Comparison of ENCODE assay signal across 27 mouse cellular contexts in genomic region chr3:149517537-149517936, GRCm38 (mm10).
DNase-seq lines count a peak whose midpoint lies in the region; ATAC-seq and TF ChIP-seq lines count a peak whose summit lies in the region.
"Had no signal": no experiment of that assay in that cellular context is flagged by ENCODE, and none has a peak within 500 bp of the region (broad histone marks: within the 10 kb centered on the region; RNA-seq: fewer than 3 reads in every experiment).

No protein-coding gene starts in this region.

- no peak for TF ChIP-seq CTCF in hindbrain, postnatal 0 days (IDR thresholded peaks at IDR 0.05; ENCODE audit: low read depth)

- no peak overlapping the region for H3K9ac ChIP-seq in hindbrain, embryonic 11.5 days (ENCODE audit: low read depth, low read length)
- no peak overlapping the region for H3K9ac ChIP-seq in hindbrain, postnatal 0 days (replicated peaks; ENCODE audit: low read length)
- H3K9ac ChIP-seq in neural tube, embryonic 11.5 days (ENCODE audit: low read length): no peak overlapping the region
- H3K9ac ChIP-seq in neural tube, embryonic 15.5 days (replicated peaks): no peak overlapping the region
- no peak overlapping the region for H3K9ac ChIP-seq in midbrain, embryonic 14.5 days (replicated peaks; ENCODE audit: low read length)
- H3K9ac ChIP-seq: embryonic facial prominence, embryonic 12.5 days; embryonic facial prominence, embryonic 15.5 days; forebrain, postnatal 0 days; hindbrain, embryonic 13.5 days had no signal

- WGBS in hindbrain, embryonic 11.5 days: 66% methylated on average over 11 of the region's 11 CpGs
- WGBS in hindbrain, postnatal 0 days: 55% methylated on average over 11 of the region's 11 CpGs
- WGBS in neural tube, embryonic 11.5 days: 69% methylated on average over 11 of the region's 11 CpGs
- WGBS in neural tube, embryonic 15.5 days: 41% methylated on average over 11 of the region's 11 CpGs
- WGBS in midbrain, embryonic 14.5 days: 10% methylated on average over 11 of the region's 11 CpGs

- no peak overlapping the region for H3K4me2 ChIP-seq in hindbrain, embryonic 11.5 days (replicated peaks; ENCODE audit: low read depth, low read length)
- no peak overlapping the region for H3K4me2 ChIP-seq in hindbrain, postnatal 0 days (ENCODE audit: low read depth, low read length)
- H3K4me2 ChIP-seq in neural tube, embryonic 11.5 days (ENCODE audit: low read depth): no peak overlapping the region
- no peak overlapping the region for H3K4me2 ChIP-seq in neural tube, embryonic 15.5 days
- peak overlapping the region; percentile 14; the same call in 1 of the 2 replicates for H3K4me2 ChIP-seq in midbrain, embryonic 14.5 days (ENCODE audit: low read length)
- H3K4me2 ChIP-seq: embryonic facial prominence, embryonic 12.5 days; embryonic facial prominence, embryonic 15.5 days; heart, embryonic 11.5 days; hindbrain, embryonic 13.5 days had no signal

- ATAC-seq in hindbrain, embryonic 11.5 days (ENCODE audit: low FRiP score): peak; percentile 13; the same call in 1 of the 2 replicates
- no peak for ATAC-seq in hindbrain, postnatal 0 days
- ATAC-seq in neural tube, embryonic 11.5 days (ENCODE audit: insufficient read depth, low FRiP score, low TSS enrichment): peak; percentile 42; the same call in 1 of the 2 replicates
- no peak for ATAC-seq in neural tube, embryonic 15.5 days (ENCODE audit: low FRiP score)
- peak; percentile 47; the same call in 1 of the 2 replicates for ATAC-seq in midbrain, embryonic 14.5 days (ENCODE audit: low FRiP score, low TSS enrichment)
- ATAC-seq in inflammation-experienced regulatory T-cells, adult 6 months: no peak
- ATAC-seq: forebrain, embryonic 14.5 days; forebrain, postnatal 0 days; hindbrain, embryonic 16.5 days; Patski had no signal

- H3K9me3 ChIP-seq in hindbrain, embryonic 11.5 days (ENCODE audit: control insufficient read depth, low read length): no peaks in the 10 kb centered on the region
- H3K9me3 ChIP-seq in hindbrain, postnatal 0 days (ENCODE audit: low read length): no peaks in the 10 kb centered on the region
- no peaks in the 10 kb centered on the region for H3K9me3 ChIP-seq in neural tube, embryonic 11.5 days (ENCODE audit: control insufficient read depth, low read length)
- no peaks in the 10 kb centered on the region for H3K9me3 ChIP-seq in neural tube, embryonic 15.5 days (replicated peaks)
- no peaks in the 10 kb centered on the region for H3K9me3 ChIP-seq in midbrain, embryonic 14.5 days (ENCODE audit: control insufficient read depth, low read length)
- H3K9me3 ChIP-seq: embryonic facial prominence, embryonic 12.5 days; embryonic facial prominence, embryonic 15.5 days; hindbrain, embryonic 13.5 days had no signal

- no peak overlapping the region for H3K4me3 ChIP-seq in hindbrain, embryonic 11.5 days (ENCODE audit: low read depth, low read length)
- H3K4me3 ChIP-seq in hindbrain, postnatal 0 days (ENCODE audit: low read length): no peak overlapping the region
- H3K4me3 ChIP-seq in neural tube, embryonic 11.5 days (ENCODE audit: low read depth, low read length): no peak overlapping the region
- no peak overlapping the region for H3K4me3 ChIP-seq in neural tube, embryonic 15.5 days (replicated peaks)
- H3K4me3 ChIP-seq in midbrain, embryonic 14.5 days (replicated peaks; ENCODE audit: low read depth, low read length): no peak overlapping the region
- H3K4me3 ChIP-seq: embryonic facial prominence, embryonic 12.5 days; embryonic facial prominence, embryonic 15.5 days; gastrocnemius, adult 2 months; hindbrain, embryonic 13.5 days had no signal

- H3K27ac ChIP-seq in hindbrain, embryonic 11.5 days (ENCODE audit: low read depth, low read length): no peak overlapping the region
- H3K27ac ChIP-seq in hindbrain, postnatal 0 days: no peak overlapping the region
- H3K27ac ChIP-seq in neural tube, embryonic 11.5 days (ENCODE audit: low read depth, low read length): no peak overlapping the region
- H3K27ac ChIP-seq in neural tube, embryonic 15.5 days (replicated peaks): no peak overlapping the region
- no peak overlapping the region for H3K27ac ChIP-seq in midbrain, embryonic 14.5 days (replicated peaks; ENCODE audit: low read depth, low read length)
- H3K27ac ChIP-seq: embryonic facial prominence, embryonic 12.5 days; embryonic facial prominence, embryonic 15.5 days; gastrocnemius, adult 2 months; hindbrain, embryonic 13.5 days had no signal

- no peaks in the 10 kb centered on the region for H3K36me3 ChIP-seq in hindbrain, embryonic 11.5 days (ENCODE audit: control insufficient read depth, insufficient read depth, low read length)
- no peaks in the 10 kb centered on the region for H3K36me3 ChIP-seq in hindbrain, postnatal 0 days (ENCODE audit: insufficient read depth, low read length)
- no peaks in the 10 kb centered on the region for H3K36me3 ChIP-seq in neural tube, embryonic 11.5 days (ENCODE audit: control insufficient read depth, insufficient read depth, low read length)
- no peaks in the 10 kb centered on the region for H3K36me3 ChIP-seq in neural tube, embryonic 15.5 days
- no peaks in the 10 kb centered on the region for H3K36me3 ChIP-seq in midbrain, embryonic 14.5 days (ENCODE audit: control insufficient read depth, insufficient read depth, low read length)
- H3K36me3 ChIP-seq: embryonic facial prominence, embryonic 12.5 days; embryonic facial prominence, embryonic 15.5 days; G1E; hindbrain, embryonic 13.5 days had no signal

- 0 out of 2 replicates have a peak, but pooled peaks cover 2% of the 10 kb centered on the region for H3K4me1 ChIP-seq in hindbrain, embryonic 11.5 days (replicated peaks; ENCODE audit: control insufficient read depth, insufficient read depth, low read length)
- H3K4me1 ChIP-seq in hindbrain, postnatal 0 days (ENCODE audit: insufficient read depth, low read length): peaks cover 5% of the 10 kb centered on the region
- H3K4me1 ChIP-seq in neural tube, embryonic 11.5 days (ENCODE audit: control insufficient read depth, insufficient read depth, low read length): peaks cover 7% of the 10 kb centered on the region; the same call in 1 of the 2 replicates
- H3K4me1 ChIP-seq in neural tube, embryonic 15.5 days: peaks cover 15% of the 10 kb centered on the region; the same call in 1 of the 2 replicates
- peaks cover 6% of the 10 kb centered on the region; the same call in 1 of the 2 replicates for H3K4me1 ChIP-seq in midbrain, embryonic 14.5 days (ENCODE audit: control insufficient read depth, insufficient read depth, low read length)

- no peaks in the 10 kb centered on the region for H3K27me3 ChIP-seq in hindbrain, embryonic 11.5 days (ENCODE audit: control insufficient read depth, insufficient read depth, low read length)
- H3K27me3 ChIP-seq in hindbrain, postnatal 0 days (ENCODE audit: insufficient read depth, low read length): no peaks in the 10 kb centered on the region
- no peaks in the 10 kb centered on the region for H3K27me3 ChIP-seq in neural tube, embryonic 11.5 days (ENCODE audit: control insufficient read depth, insufficient read depth, low read length)
- 0 out of 2 replicates have a peak, but pooled peaks cover 4% of the 10 kb centered on the region for H3K27me3 ChIP-seq in neural tube, embryonic 15.5 days (replicated peaks)
- H3K27me3 ChIP-seq in midbrain, embryonic 14.5 days (ENCODE audit: control insufficient read depth, insufficient read depth, low read length): peaks cover 25% of the 10 kb centered on the region
- H3K27me3 ChIP-seq: CH12.LX; embryonic facial prominence, embryonic 15.5 days; Patski had no signal

- DNase-seq in hindbrain, embryonic 11.5 days (ENCODE audit: low spot score): no peak
- no peak for DNase-seq in hindbrain, postnatal 0 days (ENCODE audit: low spot score)
- peak; percentile 23 for DNase-seq in neural tube, embryonic 11.5 days (ENCODE audit: low spot score)
- peak; percentile 66 for DNase-seq in midbrain, embryonic 14.5 days
- DNase-seq in kidney, adult 9 months: no peak
- DNase-seq: adrenal gland, postnatal 10 days; adrenal gland, postnatal 36 days; B cell, adult 2 months; cerebellum, adult 11 months; cerebellum, adult 2 months; cerebellum, postnatal 10 days; cerebellum, postnatal 36 days; forebrain, postnatal 0 days; gastrocnemius, adult 2 months; gastrocnemius, postnatal 14 days; heart, adult 11 months had no signal

Comparison
In these comparisons a context has a peak if more than half of its experiments do, and no peak if none do; other contexts are left out.
1. ATAC-seq: peak in hindbrain, embryonic 11.5 days (single experiment), neural tube, embryonic 11.5 days (single experiment) and midbrain, embryonic 14.5 days (single experiment); none in hindbrain, postnatal 0 days (single experiment), neural tube, embryonic 15.5 days (single experiment) and inflammation-experienced regulatory T-cells, adult 6 months (single experiment).
2. DNase-seq: peak in neural tube, embryonic 11.5 days (single experiment) and midbrain, embryonic 14.5 days (single experiment); none in hindbrain, embryonic 11.5 days (single experiment), hindbrain, postnatal 0 days (single experiment) and kidney, adult 9 months (single experiment).